Mouse (Mus musculus): ENCODE measurements at regions not wholly inside any gene's neighbourhood (a gene's known extent, or its start where the extent isn't known, plus 50 kb on each side); places are given as distances from the start of the nearest gene placed in this dataset.

DNA sequence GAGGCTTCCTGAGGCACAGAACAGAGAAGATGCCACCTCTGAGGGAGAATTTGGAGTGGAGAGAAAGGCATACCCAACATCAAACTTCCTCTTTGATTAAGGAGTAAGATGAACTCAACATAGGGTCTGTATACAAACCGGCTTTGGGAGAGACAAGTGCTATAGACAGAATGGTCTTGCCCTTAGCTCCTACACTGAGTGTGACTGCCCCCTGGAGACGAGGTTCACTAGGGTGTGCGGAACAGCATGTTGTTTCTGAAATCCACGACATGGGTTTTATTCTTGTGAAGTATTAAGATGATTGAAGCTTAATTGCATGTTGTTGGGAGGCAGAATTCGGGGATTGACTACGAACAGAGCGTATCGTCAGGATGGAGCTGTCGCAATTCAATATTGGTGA is 244.9 kb upstream of the Usp25 start:
- TF ChIP-seq CTCF (IDR thresholded peaks at IDR 0.05; ENCODE audit: extremely low read depth, insufficient read depth, insufficient read length, insufficient replicate concordance) (peak; percentile 56; the same call in 1 of the 2 replicates), POLR2A (IDR thresholded peaks at IDR 0.05; ENCODE audit: low read depth, low read length) (no peak)
